Comparison of ENCODE assay signal across 8 mouse cellular contexts in the genomic region with DNA sequence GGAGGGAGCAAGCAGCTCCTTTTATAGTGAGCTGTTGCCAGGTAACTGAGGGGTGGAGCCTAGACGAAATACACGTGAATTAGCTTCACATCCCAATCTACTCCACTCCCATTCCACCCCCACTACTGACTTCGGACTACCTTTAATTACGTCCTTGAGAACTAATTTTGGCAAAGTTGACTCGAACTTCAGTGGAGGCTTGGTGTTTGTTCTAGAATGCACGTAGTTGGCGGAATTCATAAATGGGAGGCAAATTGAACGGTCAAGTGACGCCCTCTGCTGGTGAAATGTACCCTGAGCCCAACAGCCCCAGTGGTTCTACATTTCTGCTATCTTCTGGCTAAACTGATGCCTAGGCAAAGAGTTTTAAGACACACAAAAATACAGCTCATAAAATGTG. TPM values are rescaled to one million over a fixed set of nuclear protein-coding genes. Genes with fewer than 3 reads are reported as not detected.
A peak's percentile ranks its signal among the peaks of the same experiment; 100 is the strongest.
DNase-seq lines count a peak whose midpoint lies in the region; ATAC-seq lines count a peak whose summit lies in the region.

No protein-coding gene starts in this region.

- no peak overlapping the region for H3K4me2 ChIP-seq in hindbrain, embryonic 14.5 days (replicated peaks)

- no peak overlapping the region for H3K9ac ChIP-seq in hindbrain, embryonic 14.5 days

- no peak overlapping the region for H3K27ac ChIP-seq in hindbrain, embryonic 14.5 days

- peak; percentile 53 for DNase-seq in adrenal gland, postnatal 14 days
- no peak for DNase-seq in adrenal gland, adult 8-10 months
- DNase-seq in ovary, postnatal 36 days (ENCODE audit: low spot score): peak; percentile 24
- DNase-seq in ovary, adult 18-20 months (ENCODE audit: low spot score): no peak
- DNase-seq in hindbrain, embryonic 14.5 days (ENCODE audit: low spot score): peak; percentile 29
- DNase-seq in yolk sac, embryonic 10.5 days (ENCODE audit: low spot score): no peak
- no peak for DNase-seq in cerebellum, adult 18-20 months

- H3K4me1 ChIP-seq in hindbrain, embryonic 14.5 days (replicated peaks; ENCODE audit: control insufficient read depth, insufficient read depth, low read length): no peaks in the 10 kb centered on the region

- 22% methylated on average over 9 of the region's 9 CpGs for WGBS in hindbrain, embryonic 14.5 days

- no peaks in the 10 kb centered on the region for H3K9me3 ChIP-seq in hindbrain, embryonic 14.5 days (ENCODE audit: control insufficient read depth, low read length)

- H3K36me3 ChIP-seq in hindbrain, embryonic 14.5 days (replicated peaks; ENCODE audit: control insufficient read depth, insufficient read depth): no peaks in the 10 kb centered on the region

- no peaks in the 10 kb centered on the region for H3K27me3 ChIP-seq in hindbrain, embryonic 14.5 days (ENCODE audit: control insufficient read depth, insufficient read depth, low read length)

- no peak overlapping the region for H3K4me3 ChIP-seq in hindbrain, embryonic 14.5 days (replicated peaks; ENCODE audit: low read length)

- no peak for ATAC-seq in hindbrain, embryonic 14.5 days (ENCODE audit: low FRiP score)
- peak; percentile 71 for ATAC-seq in megakaryocyte progenitor cell, adult 5-6 weeks (replicated peaks; ENCODE audit: poor library complexity)

RNA-seq across cellular contexts. Expression of gene Tars, which starts 7.3 kb away (rescaled TPM):
- total RNA-seq in adrenal gland, postnatal 14 days (2021): 41.3 and 57.8 TPM in 2 replicates
- total RNA-seq in adrenal gland, adult 8-10 months (2022): 10 to 100 TPM; 40.3 to 47.6 (median 46.6) TPM
- polyA plus RNA-seq in hindbrain, embryonic 14.5 days (2014; fragmentation: Nextera tagmentation; extraction: Ambion mirVana): 42.8 and 50.3 TPM in 2 replicates
- total RNA-seq in megakaryocyte progenitor cell, adult 5-6 weeks (2015): 36.4 and 37.9 TPM in 2 replicates
- 80.1 and 94.0 TPM in 2 replicates for total RNA-seq in megakaryocyte progenitor cell, adult 5-6 weeks (2017)

Comparison
In these comparisons a context has a peak if more than half of its experiments do, and no peak if none do; other contexts are left out.
1. DNase-seq: peak in adrenal gland, postnatal 14 days (single experiment), ovary, postnatal 36 days (single experiment) and hindbrain, embryonic 14.5 days (single experiment); none in adrenal gland, adult 8-10 months (single experiment), ovary, adult 18-20 months (single experiment), yolk sac, embryonic 10.5 days (single experiment) and cerebellum, adult 18-20 months (0 of 2).